Mouse (Mus musculus) embryo, embryonic 10.5 days (tissue): ENCODE measurements around the gene Setmar.

ENCODE experiments used
- DNase-seq: peaks from one replicate; pipeline ENCODE4 v3.0.0-alpha.2; 2015; ENCODE audit warnings: low spot score

The Setmar gene

DNA sequence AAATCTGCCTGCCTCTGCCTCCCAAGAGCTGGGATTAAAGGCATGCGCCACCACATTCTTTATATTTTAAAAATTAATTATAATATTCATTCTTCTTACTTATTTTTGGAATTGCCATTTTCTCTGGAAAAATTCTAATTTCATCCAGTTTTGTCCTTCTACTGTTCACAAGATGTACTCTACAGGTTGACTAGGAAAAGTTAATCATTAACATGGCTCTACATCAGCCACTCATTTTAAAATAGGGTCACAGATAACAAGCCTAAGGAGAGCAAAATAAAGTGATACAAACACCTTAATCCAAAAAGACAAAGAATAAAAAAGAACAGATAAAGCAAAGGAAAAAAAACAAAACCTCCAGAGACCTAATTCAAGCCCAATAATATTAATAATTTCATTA lies 50.1 kb downstream of the Setmar start:
- no peak for DNase-seq

DNA sequence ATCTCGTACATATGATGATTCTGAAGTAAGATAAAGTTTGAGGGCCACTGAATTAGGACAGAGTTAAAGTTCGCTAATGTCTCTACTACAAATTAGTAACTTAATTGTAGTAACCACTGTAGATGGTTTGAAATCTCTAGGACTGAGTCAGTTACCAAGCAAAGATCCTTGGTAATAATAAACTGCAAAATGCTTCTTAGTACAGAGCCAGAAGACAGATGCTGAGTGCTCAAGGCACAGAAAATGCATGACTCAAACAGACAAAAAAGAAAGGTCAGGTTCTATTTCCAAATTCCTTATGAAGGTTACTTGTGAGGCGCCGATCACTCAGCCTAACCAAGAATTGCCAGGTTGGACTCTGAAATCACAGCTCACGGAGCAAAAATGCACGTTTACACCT lies 53.0 kb downstream of the Setmar start:
- DNase-seq, result no peak

DNA sequence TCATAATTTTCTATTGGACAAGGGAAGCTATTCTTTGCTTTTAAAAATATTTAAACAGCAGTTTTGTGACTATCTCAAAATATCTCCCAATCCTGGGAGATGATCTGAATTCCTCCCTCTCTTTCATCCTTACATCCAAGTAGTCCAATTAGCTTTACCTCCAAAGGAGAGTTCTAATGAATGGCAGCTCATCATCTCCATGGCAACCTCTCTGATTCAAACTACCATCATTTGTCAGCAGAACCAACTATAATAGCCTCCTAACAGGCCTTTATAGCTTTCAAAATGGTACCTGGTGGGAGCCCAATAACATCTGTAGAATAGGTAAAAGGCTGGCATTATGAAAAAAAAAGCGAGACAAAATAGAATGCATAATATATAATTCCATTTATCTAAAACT lies 60.6 kb downstream of the Setmar start:
- no peak for DNase-seq

DNA sequence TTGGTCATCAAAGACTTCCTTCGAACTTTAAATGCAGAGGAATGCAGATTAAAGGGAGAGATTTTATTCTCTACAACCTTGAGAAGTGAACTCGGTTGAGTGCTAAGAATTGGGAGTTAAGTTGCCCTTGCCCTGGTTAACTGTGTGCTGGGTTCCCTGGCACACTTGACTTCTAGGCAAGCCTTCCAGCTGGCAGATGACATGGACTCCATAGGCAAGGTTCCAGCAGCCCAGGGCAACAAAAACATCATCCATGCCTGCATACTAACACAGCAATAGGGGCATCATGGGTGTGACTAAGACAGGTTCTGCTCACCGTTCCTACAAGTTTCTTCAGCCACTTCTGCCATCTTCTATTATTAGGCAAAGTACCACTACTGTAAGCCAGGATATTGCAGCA lies 61.8 kb downstream of the Setmar start:
- DNase-seq, result no peak
